Mouse (Mus musculus): ENCODE measurements at regions not wholly inside any gene's neighbourhood (a gene's known extent, or its start where the extent isn't known, plus 50 kb on each side); places are given as distances from the start of the nearest gene placed in this dataset.
A peak's percentile ranks its signal among the peaks of the same experiment; 100 is the strongest.

DNA sequence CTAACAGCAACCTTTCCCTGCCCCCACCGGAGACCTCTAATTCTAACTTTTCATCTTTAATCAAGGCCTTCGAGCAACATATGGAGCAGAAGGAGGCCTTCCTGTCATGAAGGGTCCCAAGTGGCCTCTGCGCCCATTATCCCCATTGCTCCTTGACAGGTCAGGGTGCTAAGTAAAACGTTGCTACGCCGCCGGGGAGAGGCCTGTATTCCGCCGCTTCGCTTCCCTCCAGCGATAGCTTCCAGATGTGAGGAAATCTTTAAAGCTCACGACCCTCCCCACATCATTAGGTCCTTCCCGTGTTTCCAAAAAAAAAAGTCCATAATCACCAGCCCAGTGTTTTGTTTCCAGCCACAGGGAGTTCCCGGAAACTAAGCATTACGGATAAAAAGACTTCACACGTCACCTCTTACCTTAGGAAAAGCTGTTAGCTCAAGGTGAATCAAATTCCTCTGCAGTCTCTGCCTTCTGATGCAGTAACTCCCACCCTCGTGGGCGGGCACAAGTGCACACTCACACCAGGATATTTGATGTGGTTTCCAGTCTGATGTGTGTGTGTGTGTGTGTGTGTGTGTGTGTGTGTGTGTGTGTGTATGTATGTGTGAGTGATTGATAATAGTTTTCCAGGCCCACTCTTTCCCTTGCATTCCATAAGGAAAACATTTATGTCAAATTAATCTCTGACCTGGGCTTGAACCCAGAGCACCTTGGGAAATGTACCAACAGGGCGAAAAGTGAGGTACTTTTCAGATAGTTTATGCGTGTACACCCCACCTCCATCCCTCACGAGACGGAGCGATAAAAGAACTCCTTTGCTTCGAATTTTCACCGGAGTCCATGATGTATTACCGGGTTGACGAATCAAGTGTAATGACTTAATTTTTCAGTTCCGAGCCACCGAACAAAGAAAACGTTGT, 107.5 kb downstream of the Gm45692 start:
- DNase-seq (ENCODE audit: low spot score) = no peak

DNA sequence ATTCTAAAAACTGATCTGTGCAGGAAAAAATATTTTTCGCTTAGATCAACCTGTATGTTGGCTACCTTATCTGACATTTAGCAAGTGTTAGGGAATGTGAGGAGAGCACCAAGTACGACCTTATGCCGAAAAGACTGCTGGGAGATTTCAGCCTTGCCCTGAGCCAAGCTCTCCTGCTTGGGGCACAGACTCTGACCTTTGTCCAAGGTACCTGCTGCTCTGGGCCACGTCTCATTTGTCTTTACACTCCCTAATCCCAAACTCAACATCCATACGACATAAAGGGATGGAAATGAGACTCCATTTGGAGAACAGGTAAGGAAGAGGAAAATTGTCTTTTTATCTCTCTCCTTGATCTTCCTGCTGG, 108.2 kb downstream of the Gm45692 start:
- no peak for DNase-seq (ENCODE audit: low spot score)

DNA sequence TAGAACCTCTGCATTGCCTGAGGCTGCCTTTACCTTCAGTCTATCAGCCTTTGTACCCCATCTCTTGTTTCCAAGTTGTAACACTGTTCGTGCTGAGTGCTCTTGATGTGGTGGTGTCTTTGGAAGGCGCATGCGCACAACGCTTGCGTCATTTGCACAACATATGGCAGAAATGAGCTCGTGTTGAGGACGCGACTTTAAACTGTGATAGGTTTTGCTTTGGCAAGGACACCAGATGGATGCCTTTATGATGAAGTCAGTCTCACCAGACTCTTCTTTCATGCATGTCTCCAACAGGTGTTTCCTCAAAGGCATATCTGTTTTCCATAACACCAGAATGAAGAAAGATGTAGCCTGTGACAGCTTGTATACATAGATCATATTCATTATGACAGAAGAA, 110.2 kb downstream of the Gm45692 start:
- DNase-seq (ENCODE audit: low spot score) = no peak

DNA sequence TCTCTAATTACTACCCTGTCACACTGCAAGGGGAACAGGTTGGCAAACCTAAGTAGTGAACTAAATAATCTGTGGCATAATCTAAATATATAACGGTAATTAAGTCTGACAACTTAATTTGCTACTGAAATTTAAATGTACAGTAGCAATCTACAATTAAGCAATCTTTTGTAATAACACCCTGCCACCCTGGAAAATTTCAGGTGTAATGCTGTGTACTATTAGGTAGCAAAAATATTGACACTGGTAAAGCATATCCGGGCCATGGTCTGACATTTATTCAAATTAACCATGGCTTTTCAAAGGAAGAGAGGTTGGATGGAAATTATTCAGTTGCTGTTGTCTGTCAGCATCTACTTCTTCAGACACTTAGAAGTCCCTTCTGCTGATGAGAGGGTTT, 119.7 kb downstream of the Gm45692 start:
- no peak for DNase-seq (ENCODE audit: low spot score)

DNA sequence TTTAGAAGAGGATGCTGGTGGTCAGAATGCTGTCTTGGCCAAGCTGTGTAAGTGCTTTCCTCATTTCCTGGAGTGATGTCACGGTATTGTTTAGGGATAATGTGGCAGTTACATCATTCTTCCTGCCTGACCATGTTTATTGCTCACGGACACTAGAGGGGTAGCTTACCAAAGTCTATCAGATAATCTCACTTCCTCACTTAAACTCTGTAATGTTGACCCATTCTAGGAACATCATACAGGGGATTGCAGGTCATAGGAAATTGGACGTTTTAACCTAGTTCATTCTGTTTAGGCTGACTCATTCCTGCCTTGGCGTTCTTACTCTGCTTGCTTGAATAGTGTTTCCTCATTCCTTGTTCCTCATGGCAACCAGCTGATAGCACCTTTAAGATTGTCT, 120.3 kb downstream of the Gm45692 start:
- peak; percentile 58 for DNase-seq (ENCODE audit: low spot score)

DNA sequence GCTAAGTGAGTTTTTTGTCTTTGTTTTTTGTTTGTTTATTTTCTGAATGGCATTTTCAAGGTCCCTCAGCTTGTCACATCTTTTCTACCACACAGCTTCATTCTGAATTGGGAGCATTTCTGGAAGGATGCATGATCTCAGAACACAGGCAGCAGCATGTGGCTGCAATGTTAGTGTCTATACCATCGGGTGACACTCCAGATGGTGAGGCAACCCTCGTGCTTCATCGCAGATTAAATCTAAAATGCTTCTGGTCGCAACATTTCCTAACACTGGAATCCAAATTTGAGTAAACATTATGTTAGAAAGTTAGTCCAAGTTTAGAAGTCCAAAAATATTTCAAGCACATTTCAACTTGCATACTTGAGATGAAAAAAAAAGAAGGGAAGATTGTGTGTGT, 124.4 kb downstream of the Gm45692 start:
- no peak for DNase-seq (ENCODE audit: low spot score)

DNA sequence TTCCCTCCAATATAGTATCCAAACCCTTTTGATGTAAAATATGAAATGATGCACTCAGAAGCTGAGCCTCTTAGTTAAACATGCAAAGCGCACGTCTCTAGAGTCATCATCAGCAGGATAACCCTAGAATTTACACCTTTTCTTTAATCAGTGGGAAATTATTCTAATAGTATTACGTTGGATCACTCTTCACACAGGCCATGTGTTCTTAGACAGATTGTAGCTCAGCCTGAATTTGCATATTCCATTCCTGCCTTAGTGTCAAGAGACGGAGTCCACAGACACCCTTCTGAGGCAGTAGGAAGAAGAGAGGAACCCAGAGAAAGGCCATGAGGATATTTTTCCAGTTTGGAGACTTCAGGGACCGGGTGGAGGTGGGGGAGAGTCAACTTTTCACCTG, 125.0 kb downstream of the Gm45692 start:
- no peak for DNase-seq (ENCODE audit: low spot score)

DNA sequence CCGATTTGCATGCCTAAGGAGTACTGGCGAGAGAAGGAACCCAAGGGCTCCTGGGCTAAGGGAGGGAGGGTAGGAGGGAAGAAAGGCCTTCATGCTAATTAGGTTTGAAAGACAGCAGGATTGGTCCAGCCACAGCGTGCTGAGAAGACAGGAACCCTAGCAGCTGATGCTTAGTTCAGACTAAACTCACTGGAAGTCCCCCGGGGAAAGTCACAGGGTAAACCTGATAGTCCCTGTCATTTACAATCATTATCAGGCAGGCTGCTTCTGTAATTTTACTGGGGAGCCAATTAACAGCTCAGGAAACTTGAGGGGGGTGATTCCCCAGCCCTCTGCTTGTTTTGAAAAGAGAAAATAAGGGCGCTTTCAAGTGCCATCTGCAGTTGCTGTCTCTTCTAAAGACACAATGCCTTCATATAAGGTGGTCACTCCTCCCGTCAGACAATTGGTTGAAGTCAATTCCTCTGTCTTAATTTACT, 135.9 kb downstream of the Gm45692 start:
- peak; percentile 19 for DNase-seq (ENCODE audit: low spot score)

DNA sequence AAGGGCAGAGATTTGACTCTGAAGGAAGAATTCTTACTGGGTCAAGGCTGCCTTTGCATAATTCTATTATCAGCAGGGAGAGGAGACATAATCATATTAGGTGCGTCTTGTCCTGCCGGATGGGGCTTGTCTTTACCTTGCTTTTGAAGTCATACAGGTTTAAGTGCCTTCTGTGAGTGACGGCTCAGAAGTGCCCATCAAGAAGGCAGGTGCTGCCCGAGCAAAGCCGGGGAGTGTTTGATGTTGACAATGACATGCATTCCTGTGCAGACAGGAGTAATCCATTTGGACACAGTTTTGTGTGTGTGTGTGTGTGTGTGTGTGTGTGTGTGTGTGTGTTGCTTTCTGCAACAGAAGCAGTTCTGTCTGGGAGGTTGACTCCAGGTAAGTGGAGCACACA, 141.0 kb downstream of the Gm45692 start:
- no peak for DNase-seq (ENCODE audit: low spot score)

DNA sequence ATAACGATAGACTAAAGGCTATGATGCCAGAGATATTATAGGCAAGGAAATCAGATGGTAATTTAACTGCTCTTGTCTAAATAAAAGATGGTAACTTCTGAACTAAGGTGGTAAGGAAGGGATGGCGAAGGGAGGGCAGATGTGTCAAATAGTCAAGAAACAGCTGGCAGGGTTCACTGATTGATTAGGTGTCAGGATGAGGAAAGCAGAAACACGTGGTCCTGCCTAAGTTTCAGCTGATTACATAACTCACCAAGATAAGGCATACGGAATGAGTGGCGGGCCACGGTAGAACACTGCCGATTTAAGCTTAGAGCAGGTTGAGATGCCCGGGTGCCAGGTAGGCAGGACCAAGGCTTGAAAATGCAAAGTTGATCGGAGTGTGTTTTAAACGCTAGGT, 143.2 kb downstream of the Gm45692 start:
- DNase-seq (ENCODE audit: low spot score) = no peak

DNA sequence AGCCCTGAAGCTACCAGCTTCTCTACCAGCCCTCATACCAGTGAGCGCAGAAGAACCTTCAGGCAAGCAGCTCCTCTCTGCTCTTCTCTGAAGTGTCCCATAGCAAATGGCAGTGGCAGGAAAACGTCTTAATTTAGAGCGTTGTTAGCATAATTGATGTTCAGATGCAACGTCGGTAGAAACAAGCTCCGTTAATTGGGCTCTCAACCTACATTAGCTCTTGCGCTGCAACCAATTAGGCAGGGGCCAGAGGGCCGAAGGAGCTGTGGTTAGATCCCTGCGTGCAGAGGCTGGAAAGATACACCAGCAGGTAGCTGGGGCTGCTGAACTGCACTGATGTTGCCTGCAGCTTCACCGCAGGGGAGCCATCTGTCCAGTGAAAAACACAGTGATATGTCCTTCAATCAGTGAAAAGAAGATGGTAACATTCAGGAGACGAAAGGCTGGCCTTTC, 145.6 kb downstream of the Gm45692 start:
- peak; percentile 50 for DNase-seq (ENCODE audit: low spot score)

DNA sequence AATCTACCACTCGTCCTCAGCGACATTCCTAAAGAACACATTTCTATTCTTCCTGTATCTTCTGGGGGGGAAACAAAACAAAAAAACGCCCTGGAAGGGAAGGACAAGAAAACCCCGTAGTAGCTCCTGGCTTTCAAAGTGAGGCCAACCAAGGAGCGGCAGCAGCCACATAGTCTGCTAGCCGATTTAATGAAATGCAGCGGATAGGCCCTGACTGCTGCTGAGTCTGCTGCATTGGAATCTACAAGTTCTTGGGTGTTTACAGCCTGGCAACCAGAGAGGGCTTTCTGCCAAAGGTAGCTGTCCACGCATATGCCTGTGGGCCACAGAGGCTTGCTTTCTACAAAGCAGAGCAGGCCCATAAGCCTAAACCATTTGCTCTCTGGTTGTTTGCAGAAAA, 146.0 kb downstream of the Gm45692 start:
- peak; percentile 59 for DNase-seq (ENCODE audit: low spot score)

DNA sequence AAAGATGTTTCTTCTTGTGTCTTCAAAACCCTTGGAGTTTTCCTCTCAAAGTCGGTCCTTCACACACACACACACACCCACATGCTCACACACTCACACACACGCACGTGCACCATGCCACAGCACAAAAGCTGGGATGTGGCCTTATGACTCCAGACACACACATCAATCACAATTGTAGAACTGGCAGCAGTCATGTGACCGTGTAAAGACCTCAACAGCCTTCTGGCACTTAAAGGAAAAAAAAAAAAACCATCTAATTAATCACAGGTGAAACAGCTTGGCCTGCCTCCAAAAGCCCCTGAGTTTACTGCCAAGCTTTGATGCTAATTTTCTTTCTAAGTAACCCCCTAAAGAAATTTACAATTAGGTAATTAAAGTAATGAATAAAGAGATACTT, 147.1 kb downstream of the Gm45692 start:
- no peak for DNase-seq (ENCODE audit: low spot score)

DNA sequence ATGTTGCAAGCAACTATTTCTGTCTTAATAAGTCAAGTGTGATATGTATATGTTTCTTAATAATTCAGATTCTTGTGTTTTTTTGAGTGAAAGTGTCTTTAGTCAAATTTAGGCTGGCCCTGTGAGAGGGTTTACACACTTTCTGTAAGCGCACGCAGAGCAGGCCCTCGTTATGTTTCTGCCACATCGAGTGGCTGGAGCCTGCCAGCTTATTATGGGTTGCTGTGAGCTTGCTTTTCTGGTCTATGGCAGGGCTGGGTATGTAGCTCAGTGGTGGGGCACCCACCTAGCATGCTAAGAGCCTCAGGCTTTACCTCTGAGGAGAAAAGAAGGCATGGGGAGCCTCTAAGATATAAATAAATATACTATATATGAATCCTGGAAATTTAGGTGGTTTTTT, 148.2 kb downstream of the Gm45692 start:
- no peak for DNase-seq (ENCODE audit: low spot score)

DNA sequence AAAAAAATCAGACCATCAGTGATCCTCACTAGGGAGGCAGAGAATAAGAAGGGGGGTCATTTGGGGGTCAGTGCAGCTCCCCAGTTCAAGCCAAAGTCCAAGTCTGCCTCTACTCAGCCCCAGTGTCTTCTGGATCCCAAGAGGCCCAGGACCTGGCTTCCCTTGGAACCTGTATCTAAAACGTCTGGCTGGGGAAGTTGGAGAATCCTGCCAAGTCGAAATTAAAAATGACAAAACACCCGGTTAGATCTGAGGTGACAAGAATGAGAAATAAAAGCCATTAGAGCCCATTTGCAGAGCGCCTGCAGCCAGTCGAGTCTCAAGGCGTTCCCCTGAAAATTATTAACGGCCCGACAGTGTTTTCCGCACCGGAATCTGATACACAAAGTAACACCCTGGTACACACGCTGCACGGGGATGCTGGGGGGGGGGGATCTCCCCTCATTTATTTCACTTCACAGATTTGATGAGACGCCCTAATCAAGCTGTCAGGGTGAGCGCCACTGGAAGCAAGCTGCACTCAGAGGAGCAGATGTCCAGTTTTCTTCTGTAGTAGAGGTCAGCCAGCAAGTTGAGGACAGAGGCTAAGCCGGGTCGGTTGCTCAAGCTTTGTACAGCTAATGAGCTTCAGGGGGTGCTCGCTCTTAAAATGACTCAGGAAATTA, 149.5 kb downstream of the Gm45692 start:
- DNase-seq (ENCODE audit: low spot score) = peak; percentile 43

DNA sequence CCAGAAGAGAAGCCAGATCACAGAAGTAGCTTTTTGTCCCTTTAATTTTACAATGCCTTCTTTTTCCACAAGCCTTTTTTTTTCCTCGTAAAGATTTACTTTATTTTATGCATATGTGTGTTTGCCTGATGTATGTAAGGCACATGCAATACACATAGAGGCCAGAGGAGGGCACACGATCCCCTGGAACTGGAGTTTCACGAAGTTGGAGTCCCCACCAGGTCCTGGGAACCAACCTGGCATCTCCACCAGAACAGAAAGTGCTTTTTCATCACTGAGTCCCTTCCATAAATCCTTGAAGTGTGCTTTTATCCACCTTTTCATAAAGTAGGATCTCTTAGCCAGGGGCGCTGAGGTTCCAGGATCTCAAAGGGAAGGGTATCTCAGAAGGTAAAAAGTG, 152.8 kb downstream of the Gm45692 start:
- DNase-seq (ENCODE audit: low spot score) = no peak

DNA sequence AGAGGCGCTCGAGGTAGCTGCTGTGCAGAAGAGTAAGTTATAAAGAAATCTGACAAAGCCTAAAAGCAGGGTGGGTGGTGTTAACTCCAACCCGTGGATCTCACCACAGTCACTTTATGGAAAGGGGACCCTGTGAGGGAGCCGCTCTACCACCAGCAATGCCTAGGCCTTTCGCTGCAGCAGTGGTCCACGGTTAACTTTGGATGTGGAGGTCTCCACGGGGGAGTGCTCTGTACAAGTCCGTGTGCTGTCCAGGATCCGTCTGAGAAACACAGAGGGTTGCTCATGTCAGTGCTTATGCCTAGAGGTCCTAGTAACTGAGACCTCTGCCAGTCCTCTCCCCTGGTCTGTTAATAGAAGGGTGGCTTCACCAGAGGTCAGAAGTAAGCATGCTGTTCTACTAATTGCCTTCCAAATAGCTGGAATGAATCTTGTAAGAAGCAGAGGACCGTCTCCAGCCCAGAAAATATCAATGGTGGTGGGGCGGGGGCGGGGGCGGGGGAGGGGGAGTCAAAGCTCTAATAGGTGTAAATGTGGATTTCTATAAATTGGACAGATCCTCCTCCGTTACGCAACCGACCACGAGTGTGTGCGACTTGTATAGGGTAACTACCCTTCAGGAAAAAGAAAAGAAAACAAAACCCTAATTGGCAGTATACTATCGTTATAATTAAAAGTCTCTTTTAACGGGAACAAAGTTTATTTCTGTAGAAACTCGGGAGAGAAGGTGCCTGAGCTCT, 153.5 kb downstream of the Gm45692 start:
- DNase-seq (ENCODE audit: low spot score) = no peak

DNA sequence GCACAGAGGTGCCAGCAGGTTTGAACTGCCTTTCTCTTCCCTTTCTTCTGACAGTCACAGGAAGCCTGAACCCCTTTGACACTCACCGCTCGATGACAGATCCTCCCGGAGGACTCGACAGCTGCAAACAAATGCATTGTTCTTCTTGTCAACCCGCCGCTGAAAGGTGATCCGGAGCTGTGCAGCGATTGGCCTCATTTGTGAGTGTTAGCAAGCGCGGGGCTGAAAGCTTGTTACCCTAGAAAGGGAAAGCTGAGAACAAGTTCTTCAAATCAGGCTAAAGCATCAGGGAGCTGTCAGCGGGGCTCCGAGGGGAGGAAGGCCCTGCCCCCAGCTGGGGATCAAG, 154.1 kb downstream of the Gm45692 start:
- DNase-seq (ENCODE audit: low spot score) = no peak

DNA sequence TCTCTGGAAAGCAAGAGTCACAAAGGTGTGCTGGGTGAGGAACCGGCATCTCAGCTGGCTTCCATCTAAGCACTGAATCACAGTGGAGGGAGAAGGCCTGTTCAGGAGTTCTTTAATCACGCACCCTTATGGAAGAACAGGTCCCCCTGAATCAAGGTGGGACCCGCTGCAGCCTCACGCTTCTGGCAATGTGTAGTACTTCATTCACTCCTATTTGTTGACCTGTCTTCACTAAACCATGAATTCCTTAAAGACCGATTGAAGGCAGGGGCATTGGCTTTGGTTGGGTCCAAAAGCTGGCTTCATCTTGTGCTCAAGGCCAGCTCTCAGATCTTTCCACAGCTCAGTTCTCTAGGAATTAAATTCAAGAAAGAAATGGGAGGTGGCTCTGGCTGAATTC, 154.5 kb downstream of the Gm45692 start:
- no peak for DNase-seq (ENCODE audit: low spot score)

DNA sequence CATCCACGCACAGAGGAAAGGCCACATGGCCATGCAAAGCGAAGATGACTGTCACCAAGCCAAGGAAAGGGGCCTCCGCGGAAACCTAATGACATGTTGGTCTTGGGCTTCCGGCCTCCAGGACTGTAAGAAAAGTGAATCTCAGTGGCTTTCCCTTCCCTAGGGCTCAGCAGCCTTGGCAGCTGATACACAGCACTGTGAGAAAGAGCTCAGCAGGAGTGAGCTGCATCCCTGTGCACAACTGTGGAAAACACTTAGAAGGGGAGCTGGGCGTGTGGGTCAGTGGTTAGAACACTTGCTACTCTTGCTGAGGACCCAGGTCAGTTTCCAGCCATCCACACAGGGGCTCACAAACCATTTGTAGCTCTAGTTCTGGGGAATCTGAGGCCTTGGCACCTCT, 155.1 kb downstream of the Gm45692 start:
- no peak for DNase-seq (ENCODE audit: low spot score)

DNA sequence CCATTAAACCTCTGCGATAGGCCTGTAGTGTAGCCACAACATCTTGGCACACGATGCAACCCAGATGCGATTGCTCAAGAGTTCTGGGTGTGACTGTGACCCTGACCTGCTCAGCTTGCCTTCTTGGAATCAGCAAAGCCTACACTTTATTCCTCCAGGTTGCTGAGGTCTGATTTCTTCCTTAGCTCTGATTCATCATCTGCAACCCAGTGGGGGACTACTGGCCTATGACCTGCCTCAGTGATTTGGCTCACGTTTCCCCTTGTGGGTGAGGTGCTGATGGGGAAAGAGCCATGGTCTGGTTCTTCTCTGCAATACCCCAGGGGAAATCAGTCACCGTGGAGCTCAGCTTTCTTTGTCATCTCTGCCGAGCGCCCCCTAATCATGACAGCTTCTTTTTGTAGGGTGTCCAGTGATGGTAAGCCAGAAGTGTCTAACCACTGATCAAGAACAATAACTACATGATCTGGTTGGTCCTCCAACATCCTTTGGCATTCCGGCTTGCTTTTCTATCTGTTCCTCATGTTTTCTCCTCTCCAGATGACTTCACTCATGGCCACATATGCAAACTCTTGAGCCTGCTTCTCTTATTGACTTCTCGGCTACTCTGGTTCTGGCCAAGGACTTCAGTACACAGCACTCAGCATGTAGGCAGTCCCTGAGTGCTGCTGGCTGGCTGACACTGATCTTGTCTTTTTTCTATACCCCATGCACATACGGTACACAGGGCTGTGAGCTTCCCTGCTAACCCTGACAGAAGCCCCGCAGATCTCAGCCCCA, 163.0 kb downstream of the Gm45692 start:
- DNase-seq (ENCODE audit: low spot score) = no peak

DNA sequence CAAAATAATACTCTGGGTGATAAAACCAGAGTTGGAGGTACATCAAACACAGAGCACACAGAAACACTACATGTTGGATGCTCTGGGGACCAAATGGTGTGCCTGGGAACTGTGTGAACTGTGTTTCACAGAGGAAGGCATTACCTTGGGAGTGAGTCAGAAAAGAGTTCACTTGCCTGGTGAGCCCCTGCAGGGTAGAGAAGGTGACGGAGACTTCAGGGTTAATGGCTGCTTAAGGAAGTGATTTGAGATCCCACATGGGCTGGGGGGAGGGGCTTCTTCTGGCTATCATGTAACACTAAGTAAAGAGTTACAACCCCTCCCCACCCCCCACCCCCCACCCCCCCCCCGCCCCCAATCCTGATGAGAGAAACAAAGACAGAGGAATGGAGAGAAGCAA, 164.6 kb downstream of the Gm45692 start:
- no peak for DNase-seq (ENCODE audit: low spot score)
